Mouse (Mus musculus): Measurements from ENCODE around the gene Krtap19-5. TPM values are rescaled to one million over a fixed set of nuclear protein-coding genes. Genes with fewer than 3 reads are reported as not detected.

The Krtap19-5 gene
- polyA plus RNA-seq, 1 experiment from 2014 or later, result not detected

GRCm38 (mm10) chr16:88864887-88865407, 31.3 kb downstream of the Krtap19-5 start:
- no peak overlapping the region for H3K4me2 ChIP-seq (replicated peaks)
- no peaks in the 10 kb centered on the region for H3K36me3 ChIP-seq (replicated peaks; ENCODE audit: control insufficient read depth, insufficient read depth)
- ATAC-seq (ENCODE audit: low FRiP score), result no peak

GRCm38 (mm10) chr16:88851450-88851849, 44.8 kb downstream of the Krtap19-5 start:
- peak; percentile 48 for DNase-seq (ENCODE audit: low spot score)
- Histone ChIP-seq H3K36me3 (replicated peaks; ENCODE audit: control insufficient read depth, insufficient read depth) (no peaks in the 10 kb centered on the region), H3K4me3 (replicated peaks; ENCODE audit: low read length) (no peak overlapping the region), H3K4me2 (replicated peaks) (no peak overlapping the region), H3K4me1 (replicated peaks; ENCODE audit: control insufficient read depth, insufficient read depth, low read length) (no peaks in the 10 kb centered on the region), H3K27me3 (ENCODE audit: control insufficient read depth, insufficient read depth, low read length) (no peaks in the 10 kb centered on the region), H3K9ac (no peak overlapping the region), H3K27ac (no peak overlapping the region), H3K9me3 (ENCODE audit: control insufficient read depth, low read length) (no peaks in the 10 kb centered on the region)
- no peak for ATAC-seq (ENCODE audit: low FRiP score)
- WGBS, result 10% methylated on average over 5 of the region's 5 CpGs

More at GRCm38 (mm10) chr16:88864887-88865407, 31.3 kb downstream of the Krtap19-5 start:
- Histone ChIP-seq H3K4me1 (replicated peaks; ENCODE audit: control insufficient read depth, insufficient read depth, low read length) (no peaks in the 10 kb centered on the region), H3K9ac (no peak overlapping the region), H3K27me3 (ENCODE audit: control insufficient read depth, insufficient read depth, low read length) (no peaks in the 10 kb centered on the region), H3K27ac (no peak overlapping the region), H3K9me3 (ENCODE audit: control insufficient read depth, low read length) (no peaks in the 10 kb centered on the region), H3K4me3 (replicated peaks; ENCODE audit: low read length) (no peak overlapping the region)
- WGBS, result 84% methylated on average over 4 of the region's 4 CpGs
- DNase-seq (ENCODE audit: low spot score), result no peak

- DNase-seq (ENCODE audit: low spot score), result no peak
- no peaks in the 10 kb centered on the region for H3K36me3 ChIP-seq (replicated peaks; ENCODE audit: control insufficient read depth, insufficient read depth)
- no peak overlapping the region for H3K9ac ChIP-seq
- H3K4me2 ChIP-seq (replicated peaks), result no peak overlapping the region
- no peaks in the 10 kb centered on the region for H3K9me3 ChIP-seq (ENCODE audit: control insufficient read depth, low read length)
- H3K27me3 ChIP-seq (ENCODE audit: control insufficient read depth, insufficient read depth, low read length), result no peaks in the 10 kb centered on the region
- no peak overlapping the region for H3K27ac ChIP-seq
- no peaks in the 10 kb centered on the region for H3K4me1 ChIP-seq (replicated peaks; ENCODE audit: control insufficient read depth, insufficient read depth, low read length)
- 92% methylated on average over 4 of the region's 4 CpGs for WGBS
- H3K4me3 ChIP-seq (replicated peaks; ENCODE audit: low read length), result no peak overlapping the region
- no peak for ATAC-seq (ENCODE audit: low FRiP score)
Observed at GRCm38 (mm10) chr16:88848558-88848957, 47.7 kb downstream of the Krtap19-5 start.

GRCm38 (mm10) chr16:88847363-88847762, 48.9 kb downstream of the Krtap19-5 start:
- 98% methylated on average over 1 of the region's 1 CpGs for WGBS
- ATAC-seq (ENCODE audit: low FRiP score) (no peak), DNase-seq (ENCODE audit: low spot score) (no peak)
- H3K4me1 ChIP-seq (replicated peaks; ENCODE audit: control insufficient read depth, insufficient read depth, low read length), result no peaks in the 10 kb centered on the region
- H3K4me3 ChIP-seq (replicated peaks; ENCODE audit: low read length), result no peak overlapping the region
- no peaks in the 10 kb centered on the region for H3K9me3 ChIP-seq (ENCODE audit: control insufficient read depth, low read length)
- H3K27me3 ChIP-seq (ENCODE audit: control insufficient read depth, insufficient read depth, low read length), result no peaks in the 10 kb centered on the region
- no peak overlapping the region for H3K27ac ChIP-seq
- no peak overlapping the region for H3K4me2 ChIP-seq (replicated peaks)
- H3K9ac ChIP-seq, result no peak overlapping the region
- H3K36me3 ChIP-seq (replicated peaks; ENCODE audit: control insufficient read depth, insufficient read depth), result no peaks in the 10 kb centered on the region

Other genes starting within 250 kb of the Krtap19-5 start
- gene Krtap26-1, start 248.7 kb downstream of the Krtap19-5 start, polyA plus RNA-seq (2014; fragmentation: Nextera tagmentation; extraction: Ambion mirVana), result not detected in 2 replicates
- not detected in 2 replicates for gene Krtap27-1, start 224.8 kb downstream of the Krtap19-5 start, polyA plus RNA-seq (2014; fragmentation: Nextera tagmentation; extraction: Ambion mirVana)
- gene 2310061N02Rik, start 188.5 kb downstream of the Krtap19-5 start, polyA plus RNA-seq (2014; fragmentation: Nextera tagmentation; extraction: Ambion mirVana), result not detected in 2 replicates
- not detected in 2 replicates for gene Krtap13-1, start 167.6 kb downstream of the Krtap19-5 start, polyA plus RNA-seq (2014; fragmentation: Nextera tagmentation; extraction: Ambion mirVana)
- not detected in 2 replicates for gene Krtap13, start 144.8 kb downstream of the Krtap19-5 start, polyA plus RNA-seq (2014; fragmentation: Nextera tagmentation; extraction: Ambion mirVana)
- not detected in 2 replicates for gene 2310034C09Rik, start 137.6 kb downstream of the Krtap19-5 start, polyA plus RNA-seq (2014; fragmentation: Nextera tagmentation; extraction: Ambion mirVana)
- not detected in 2 replicates for gene 2310057N15Rik, start 122.3 kb downstream of the Krtap19-5 start, polyA plus RNA-seq (2014; fragmentation: Nextera tagmentation; extraction: Ambion mirVana)
- not detected in 2 replicates for gene Gm5965, start 118.6 kb downstream of the Krtap19-5 start, polyA plus RNA-seq (2014; fragmentation: Nextera tagmentation; extraction: Ambion mirVana)
- not detected in 2 replicates for gene Gm20741, start 84.2 kb downstream of the Krtap19-5 start, polyA plus RNA-seq (2014; fragmentation: Nextera tagmentation; extraction: Ambion mirVana)
- gene Krtap15, start 76.2 kb downstream of the Krtap19-5 start, polyA plus RNA-seq (2014; fragmentation: Nextera tagmentation; extraction: Ambion mirVana), result not detected in 2 replicates
- not detected in 2 replicates for gene Krtap14, start 70.3 kb downstream of the Krtap19-5 start, polyA plus RNA-seq (2014; fragmentation: Nextera tagmentation; extraction: Ambion mirVana)
- not detected in 2 replicates for gene Krtap19-1, start 27.0 kb downstream of the Krtap19-5 start, polyA plus RNA-seq (2014; fragmentation: Nextera tagmentation; extraction: Ambion mirVana)
- not detected in 2 replicates for gene Krtap19-2, start 22.2 kb downstream of the Krtap19-5 start, polyA plus RNA-seq (2014; fragmentation: Nextera tagmentation; extraction: Ambion mirVana)
- not detected in 2 replicates for gene Krtap19-3, start 18.4 kb downstream of the Krtap19-5 start, polyA plus RNA-seq (2014; fragmentation: Nextera tagmentation; extraction: Ambion mirVana)
- gene Krtap19-4, start 11.4 kb downstream of the Krtap19-5 start, polyA plus RNA-seq (2014; fragmentation: Nextera tagmentation; extraction: Ambion mirVana), result not detected in 2 replicates
- not detected in 2 replicates for gene Krtap19-9b, start 35.8 kb upstream of the Krtap19-5 start, polyA plus RNA-seq (2014; fragmentation: Nextera tagmentation; extraction: Ambion mirVana)
- not detected in 2 replicates for gene Krtap16-3, start 66.4 kb upstream of the Krtap19-5 start, polyA plus RNA-seq (2014; fragmentation: Nextera tagmentation; extraction: Ambion mirVana)
- not detected in 2 replicates for gene Krtap22-2, start 114.3 kb upstream of the Krtap19-5 start, polyA plus RNA-seq (2014; fragmentation: Nextera tagmentation; extraction: Ambion mirVana)
- not detected in 2 replicates for gene Gm10229, start 118.8 kb upstream of the Krtap19-5 start, polyA plus RNA-seq (2014; fragmentation: Nextera tagmentation; extraction: Ambion mirVana)
- not detected in 2 replicates for gene Krtap6-1, start 135.2 kb upstream of the Krtap19-5 start, polyA plus RNA-seq (2014; fragmentation: Nextera tagmentation; extraction: Ambion mirVana)
- gene Gm10228, start 145.0 kb upstream of the Krtap19-5 start, polyA plus RNA-seq (2014; fragmentation: Nextera tagmentation; extraction: Ambion mirVana), result not detected in 2 replicates
- not detected in 2 replicates for gene Krtap6-5, start 151.4 kb upstream of the Krtap19-5 start, polyA plus RNA-seq (2014; fragmentation: Nextera tagmentation; extraction: Ambion mirVana)
- gene 1110025L11Rik, start 167.5 kb upstream of the Krtap19-5 start, polyA plus RNA-seq (2014; fragmentation: Nextera tagmentation; extraction: Ambion mirVana), result not detected in 2 replicates
- not detected in 2 replicates for gene Krtap6-3, start 187.6 kb upstream of the Krtap19-5 start, polyA plus RNA-seq (2014; fragmentation: Nextera tagmentation; extraction: Ambion mirVana)
- gene Gm6358, start 244.4 kb upstream of the Krtap19-5 start, polyA plus RNA-seq (2014; fragmentation: Nextera tagmentation; extraction: Ambion mirVana), result not detected in 2 replicates